Mouse (Mus musculus) thymus, postnatal 0 days (tissue): ENCODE measurements around the gene Trib2. TPM values are rescaled to one million over a fixed set of nuclear protein-coding genes. Genes with fewer than 3 reads are reported as not detected.
A peak's percentile ranks its signal among the peaks of the same experiment; 100 is the strongest.

Source experiments
- DNase-seq: peaks from one replicate; pipeline ENCODE4 v3.0.0-alpha.2; 2015; ENCODE audit warnings: low spot score
- polyA plus RNA-seq: library from polyadenylated mRNA; unstranded; fragments of >200 nt; fragmentation: Nextera tagmentation; extraction: Ambion mirVana; gene quantifications from 2 replicates; pipeline ENCODE4 v1.2.1, GENCODE M21; 2015

The Trib2 gene
- polyA plus RNA-seq, 1 experiment from 2014 or later = 29.8 TPM

- peak; percentile 58 for DNase-seq
Measured at GRCm38 (mm10) chr12:15814249-15815081, 2.3 kb downstream of the Trib2 start.

- DNase-seq = no peak
Measured at GRCm38 (mm10) chr12:15813819-15814165, 2.9 kb downstream of the Trib2 start.

- DNase-seq = no peak
Measured at GRCm38 (mm10) chr12:15813133-15813818, 3.4 kb downstream of the Trib2 start.

GRCm38 (mm10) chr12:15812139-15812962 lies 4.4 kb downstream of the Trib2 start:
- DNase-seq = no peak

- peak; percentile 34 for DNase-seq
Measured at GRCm38 (mm10) chr12:15811682-15812081, 5.0 kb downstream of the Trib2 start.

- no peak for DNase-seq
Measured at GRCm38 (mm10) chr12:15810926-15811325, 5.8 kb downstream of the Trib2 start.

GRCm38 (mm10) chr12:15809657-15810056 lies 7.1 kb downstream of the Trib2 start:
- DNase-seq = peak; percentile 33

- DNase-seq = no peak
Measured at GRCm38 (mm10) chr12:15809249-15809648, 7.5 kb downstream of the Trib2 start.

GRCm38 (mm10) chr12:15808186-15808800 lies 8.4 kb downstream of the Trib2 start:
- DNase-seq = no peak

GRCm38 (mm10) chr12:15804931-15805331 lies 11.8 kb downstream of the Trib2 start:
- peak; percentile 82 for DNase-seq

GRCm38 (mm10) chr12:15803936-15804438 lies 12.7 kb downstream of the Trib2 start:
- DNase-seq = no peak

- DNase-seq = no peak
Measured at GRCm38 (mm10) chr12:15801571-15801930, 15.2 kb downstream of the Trib2 start.

GRCm38 (mm10) chr12:15800914-15801570 lies 15.7 kb downstream of the Trib2 start:
- no peak for DNase-seq

GRCm38 (mm10) chr12:15800196-15800913 lies 16.4 kb downstream of the Trib2 start:
- no peak for DNase-seq

GRCm38 (mm10) chr12:15798019-15798418 lies 18.7 kb downstream of the Trib2 start:
- no peak for DNase-seq

GRCm38 (mm10) chr12:15795886-15796285 lies 20.8 kb downstream of the Trib2 start:
- no peak for DNase-seq

GRCm38 (mm10) chr12:15793336-15793735 lies 23.4 kb downstream of the Trib2 start:
- DNase-seq = no peak

- no peak for DNase-seq
Measured at GRCm38 (mm10) chr12:15790181-15790580, 26.5 kb downstream of the Trib2 start.

- no peak for DNase-seq
Measured at GRCm38 (mm10) chr12:15777047-15777446, 39.7 kb downstream of the Trib2 start.

- no peak for DNase-seq
Measured at GRCm38 (mm10) chr12:15771686-15772085, 45.0 kb downstream of the Trib2 start.
